Mouse (Mus musculus): Measurements from ENCODE around the gene Emc4. TPM values are rescaled to one million over a fixed set of nuclear protein-coding genes. Genes with fewer than 3 reads are reported as not detected.

The Emc4 gene
- polyA plus RNA-seq (2014; fragmentation: Illumina TruSeq; extraction: RNeasy Lipid Tissue Mini Kit (QIAGEN cat#74804); ENCODE audit: low read depth, low replicate concordance), result 83.6 TPM

DNA sequence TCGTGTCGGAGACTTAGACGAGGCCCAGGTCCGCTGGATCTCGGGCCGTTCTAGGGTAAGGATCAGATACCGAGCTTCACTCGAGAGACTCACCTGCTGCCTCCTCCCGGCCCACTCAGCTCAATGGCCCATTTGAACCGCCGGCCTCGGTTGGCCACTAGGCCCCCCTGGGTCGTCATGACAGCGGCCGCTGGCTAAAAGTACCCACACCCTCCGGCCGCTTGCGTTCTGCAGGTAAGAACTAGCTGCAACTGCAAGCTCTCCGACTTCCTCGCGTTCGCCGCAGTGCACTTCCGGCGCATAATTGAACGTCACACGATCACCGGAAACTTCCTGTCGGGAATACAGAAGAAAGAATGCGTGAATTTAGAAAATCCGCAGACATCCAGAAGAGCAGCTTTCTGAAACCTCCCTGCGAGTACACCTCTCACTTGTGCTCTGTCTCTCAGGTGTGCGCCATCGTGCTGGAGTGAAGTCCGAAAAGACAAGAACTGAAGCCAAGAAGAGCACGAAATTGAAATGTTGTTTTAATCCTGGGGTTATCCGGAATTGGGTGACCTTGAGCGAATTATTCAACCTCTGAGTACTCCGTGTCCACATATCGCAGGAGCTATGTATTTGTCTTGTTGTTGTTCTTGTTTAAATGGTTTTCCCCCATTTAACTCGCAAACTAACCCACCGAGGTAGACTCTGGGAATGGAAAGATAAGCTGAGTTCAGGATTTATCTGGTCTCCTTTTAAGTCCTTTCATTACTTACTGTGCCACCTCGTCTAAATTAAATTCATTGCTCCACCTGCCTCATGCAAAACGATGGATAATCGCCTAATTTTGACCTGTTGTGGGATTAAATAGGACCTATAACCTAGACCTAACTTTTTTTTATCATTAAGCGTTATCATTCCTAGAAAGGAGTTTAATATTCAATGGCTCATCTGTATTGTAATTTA is at the start of gene Emc4:
Gene Emc4, minus strand, starts transcription at position 302 of the 948 bp plus-strand sequence.

DNA sequence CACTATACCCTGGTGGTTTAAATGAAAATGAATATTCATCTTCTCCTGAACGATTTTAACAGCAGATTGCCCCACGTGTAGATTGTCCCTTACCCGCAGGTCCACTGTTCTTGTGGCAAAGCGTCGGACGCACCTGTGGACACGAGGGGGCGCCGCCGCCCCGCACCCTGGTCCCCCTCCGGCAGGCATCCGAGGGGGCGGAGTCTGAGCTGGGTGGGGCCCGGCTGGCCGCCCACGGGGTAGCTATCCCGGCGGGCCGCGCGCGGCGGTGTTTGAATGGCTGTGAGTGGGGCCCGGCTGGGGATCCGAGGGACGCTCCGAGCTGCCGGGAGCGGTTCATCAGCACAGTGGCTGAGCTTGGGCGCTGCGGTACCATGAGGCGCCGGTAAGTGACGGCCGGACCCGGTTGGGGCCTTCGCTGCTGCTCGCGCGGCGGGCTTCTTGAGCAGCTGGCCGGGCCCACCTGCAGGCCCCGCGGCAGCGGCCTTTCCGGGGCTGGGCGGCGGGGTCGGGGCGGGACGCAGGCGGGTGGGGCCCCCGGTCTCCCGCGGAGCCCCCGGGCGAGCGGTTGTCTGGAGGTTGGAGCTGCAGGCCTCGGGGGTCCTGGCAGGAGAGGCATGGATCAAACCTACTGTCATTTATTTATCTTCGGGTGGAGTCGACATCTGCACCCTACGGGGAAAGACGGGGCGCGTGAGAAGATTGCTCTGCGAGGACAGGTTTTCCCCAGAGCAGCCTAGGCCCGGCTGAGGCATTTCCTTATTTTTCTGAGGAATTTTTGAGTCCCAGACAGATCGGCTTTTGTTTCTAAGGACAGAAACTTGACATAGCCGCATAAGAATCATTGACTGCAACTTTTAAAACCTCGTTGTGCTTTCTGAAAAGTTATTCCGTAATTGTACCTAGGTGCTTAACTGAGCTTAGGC is 11.4 kb upstream of the Emc4 start, which contains the start of gene Katnbl1:
Gene Katnbl1, plus strand, starts transcription at position 239 of the 926 bp plus-strand sequence.

Other genes with a start within 250 kb of the Emc4 start
- not detected for gene Olfr1316, start 233.1 kb downstream of the Emc4 start, polyA plus RNA-seq (2014; fragmentation: Illumina TruSeq; extraction: RNeasy Lipid Tissue Mini Kit (QIAGEN cat#74804); ENCODE audit: low read depth, low replicate concordance)
- not detected for gene Olfr1317, start 227.7 kb downstream of the Emc4 start, polyA plus RNA-seq (2014; fragmentation: Illumina TruSeq; extraction: RNeasy Lipid Tissue Mini Kit (QIAGEN cat#74804); ENCODE audit: low read depth, low replicate concordance)
- not detected for gene Olfr1318, start 213.8 kb downstream of the Emc4 start, polyA plus RNA-seq (2014; fragmentation: Illumina TruSeq; extraction: RNeasy Lipid Tissue Mini Kit (QIAGEN cat#74804); ENCODE audit: low read depth, low replicate concordance)
- 1.7 TPM for gene Lpcat4, start 128.6 kb downstream of the Emc4 start, polyA plus RNA-seq (2014; fragmentation: Illumina TruSeq; extraction: RNeasy Lipid Tissue Mini Kit (QIAGEN cat#74804); ENCODE audit: low read depth, low replicate concordance)
- 21.3 TPM for gene Nutm1, start 108.7 kb downstream of the Emc4 start, polyA plus RNA-seq (2014; fragmentation: Illumina TruSeq; extraction: RNeasy Lipid Tissue Mini Kit (QIAGEN cat#74804); ENCODE audit: low read depth, low replicate concordance)
- 45.7 TPM for gene Nop10, start 106.1 kb downstream of the Emc4 start, polyA plus RNA-seq (2014; fragmentation: Illumina TruSeq; extraction: RNeasy Lipid Tissue Mini Kit (QIAGEN cat#74804); ENCODE audit: low read depth, low replicate concordance)
- gene Slc12a6, start 102.2 kb downstream of the Emc4 start, polyA plus RNA-seq (2014; fragmentation: Illumina TruSeq; extraction: RNeasy Lipid Tissue Mini Kit (QIAGEN cat#74804); ENCODE audit: low read depth, low replicate concordance), result 46.9 TPM
- not detected for gene Gm21985, start 101.7 kb downstream of the Emc4 start, polyA plus RNA-seq (2014; fragmentation: Illumina TruSeq; extraction: RNeasy Lipid Tissue Mini Kit (QIAGEN cat#74804); ENCODE audit: low read depth, low replicate concordance)
- 16.3 TPM for gene Katnbl1, start 11.2 kb upstream of the Emc4 start, polyA plus RNA-seq (2014; fragmentation: Illumina TruSeq; extraction: RNeasy Lipid Tissue Mini Kit (QIAGEN cat#74804); ENCODE audit: low read depth, low replicate concordance)
- gene Emc7, start 87.0 kb upstream of the Emc4 start, polyA plus RNA-seq (2014; fragmentation: Illumina TruSeq; extraction: RNeasy Lipid Tissue Mini Kit (QIAGEN cat#74804); ENCODE audit: low read depth, low replicate concordance), result 30.9 TPM
- not detected for gene Chrm5, start 112.7 kb upstream of the Emc4 start, polyA plus RNA-seq (2014; fragmentation: Illumina TruSeq; extraction: RNeasy Lipid Tissue Mini Kit (QIAGEN cat#74804); ENCODE audit: low read depth, low replicate concordance)
- gene Aven, start 124.9 kb upstream of the Emc4 start, polyA plus RNA-seq (2014; fragmentation: Illumina TruSeq; extraction: RNeasy Lipid Tissue Mini Kit (QIAGEN cat#74804); ENCODE audit: low read depth, low replicate concordance), result 117 TPM